Mouse (Mus musculus): ENCODE measurements around the gene 1700022I11Rik. TPM values are rescaled to one million over a fixed set of nuclear protein-coding genes. Genes with fewer than 3 reads are reported as not detected.

Gene 1700022I11Rik
- total RNA-seq, 4 experiments from 2014 or later, result not detected

DNA sequence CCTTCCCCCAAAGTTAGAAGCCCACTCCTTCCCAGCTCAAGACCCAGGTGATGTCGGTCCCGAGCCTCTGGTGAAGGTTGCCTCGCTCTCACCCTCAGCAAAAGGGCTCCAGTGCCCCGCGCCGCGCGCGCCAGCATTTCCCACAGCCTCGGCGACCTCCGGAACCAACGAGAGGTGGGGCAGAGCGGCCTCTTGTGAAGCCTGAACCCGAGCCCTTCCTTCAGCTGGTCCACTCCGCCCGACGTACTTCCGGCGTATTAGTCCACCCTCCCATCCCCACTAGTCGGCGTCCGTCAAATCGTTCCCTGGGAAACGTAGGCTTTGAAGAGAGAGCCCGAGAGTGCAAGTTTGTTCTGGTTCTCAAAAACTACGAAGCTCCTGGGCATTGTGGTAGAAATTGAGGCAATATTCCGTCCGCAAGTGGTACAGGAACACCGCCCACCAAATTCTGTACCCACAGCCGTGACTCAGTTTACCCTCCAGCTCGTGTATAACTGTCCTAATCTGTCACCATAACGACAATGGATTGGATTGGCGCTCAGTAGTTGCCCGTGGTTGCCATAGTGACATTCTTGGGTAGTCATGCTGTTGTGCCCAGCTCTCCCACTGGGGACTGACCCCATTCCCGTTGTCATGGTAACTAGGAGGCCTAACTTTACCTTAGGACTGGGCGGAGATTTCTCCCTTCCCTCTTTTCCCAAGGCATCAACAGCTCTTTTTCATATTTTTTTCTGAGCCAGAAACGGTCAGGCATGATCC is 62.0 kb downstream of the 1700022I11Rik start, which contains the start of gene Stoml2:
Stoml2 (minus strand) TSS at position 474 of the 759 bp plus-strand sequence.
- DNase-seq (ENCODE audit: low spot score in 2 of 2), result peak; percentile 88 to 91

DNA sequence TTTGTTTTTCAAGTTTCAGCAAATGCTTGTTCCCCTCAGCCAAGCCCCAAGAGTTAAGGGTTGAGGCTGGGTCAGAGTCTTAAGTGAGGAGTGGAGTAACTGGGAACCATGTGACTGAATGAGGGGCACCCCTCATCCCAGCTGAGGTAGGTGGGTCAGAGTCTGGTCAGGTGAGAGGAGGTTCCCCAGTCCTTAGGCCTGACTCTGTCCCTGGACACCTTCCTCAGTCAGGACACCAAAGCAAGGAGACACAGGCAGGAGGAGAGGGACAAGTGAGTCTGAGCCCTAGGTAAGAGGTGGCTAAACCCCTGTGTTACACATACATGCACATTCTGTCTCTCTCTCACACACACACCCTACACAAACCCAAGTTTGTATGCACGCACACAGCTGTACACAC is 63.1 kb downstream of the 1700022I11Rik start:
- DNase-seq (ENCODE audit: low spot score in 2 of 2), result no peak

Other genes with a start within 250 kb of the 1700022I11Rik start
- under 1 TPM in 3 of 4 experiments, not detected in 1; 0.44 to 0.97 (median 0.51) TPM for gene 4930578G10Rik, start 234.1 kb upstream of the 1700022I11Rik start, total RNA-seq (2022)
- gene Ccl19, start 213.0 kb upstream of the 1700022I11Rik start, total RNA-seq (2022), result not detected
- gene Ccl21a, start 195.6 kb upstream of the 1700022I11Rik start, total RNA-seq (2022), result 10 to 100 TPM in 2 of 4 experiments, 1 to 10 TPM in 2; 7.4 to 13.9 (median 10.1) TPM
- not detected for gene Fam205a1, start 115.7 kb upstream of the 1700022I11Rik start, total RNA-seq (2022)
- gene Gm12394, start 112.8 kb upstream of the 1700022I11Rik start, total RNA-seq (2022), result not detected
- under 1 TPM; 0.53 to 0.75 (median 0.56) TPM for gene Fam205c, start 95.4 kb upstream of the 1700022I11Rik start, total RNA-seq (2022)
- under 1 TPM; 0.27 to 0.67 (median 0.50) TPM for gene Phf24, start 52.9 kb upstream of the 1700022I11Rik start, total RNA-seq (2022)
- gene Dnajb5, start 19.8 kb upstream of the 1700022I11Rik start, total RNA-seq (2022), result 100 to 1,000 TPM; 203 to 225 (median 211) TPM
- 100 to 1,000 TPM; 252 to 285 (median 260) TPM for gene Vcp, start 30.9 kb downstream of the 1700022I11Rik start, total RNA-seq (2022)
- gene Fancg, start 40.9 kb downstream of the 1700022I11Rik start, total RNA-seq (2022), result 1 to 10 TPM; 1.1 to 2.2 (median 1.5) TPM
- 1 to 10 TPM; 4.8 to 8.1 (median 5.9) TPM for gene Pigo, start 56.2 kb downstream of the 1700022I11Rik start, total RNA-seq (2022)
- gene Stoml2, start 62.1 kb downstream of the 1700022I11Rik start, total RNA-seq (2022), result 100 to 1,000 TPM in 2 of 4 experiments, 10 to 100 TPM in 2; 88.7 to 116 (median 107) TPM
- gene Fam214b, start 76.6 kb downstream of the 1700022I11Rik start, total RNA-seq (2022), result 10 to 100 TPM; 25.3 to 30.3 (median 26.4) TPM
- gene Unc13b, start 89.3 kb downstream of the 1700022I11Rik start, total RNA-seq (2022), result 1 to 10 TPM; 1.2 to 2.8 (median 1.5) TPM

Measured in gastrocnemius, adult 8-10 months (tissue).